Mouse (Mus musculus): Measurements from ENCODE around the gene Utp4. TPM values are rescaled to one million over a fixed set of nuclear protein-coding genes. Genes with fewer than 3 reads are reported as not detected.

The Utp4 gene
- polyA plus RNA-seq, 2 experiments: 27.3 to 35.1 TPM

GRCm38 (mm10) chr8:106951707-106952106 is 58.3 kb downstream of the Utp4 start:
- ATAC-seq (ENCODE audit: insufficient read depth) (no peak), DNase-seq (ENCODE audit: low read depth in 3 of 3, low spot score in 3 of 3) (no peak)
- peaks cover 0 to 4% of the 10 kb centered on the region in 2 experiments; a peak in 1 of 4 replicates for H3K4me1 ChIP-seq (replicated peaks; ENCODE audit: control insufficient read depth in 2 of 2, insufficient read depth in 2 of 2, low read length in 1 of 2)
- H3K4me3 ChIP-seq (ENCODE audit: insufficient read depth in 1 of 2, low read depth in 2 of 2, low read length in 2 of 2): no peak overlapping the region
- H3K9ac ChIP-seq (replicated peaks): no peak overlapping the region
- WGBS (ENCODE audit: insufficient replicate concordance): 60% methylated on average over 4 of the region's 4 CpGs
- H3K27ac ChIP-seq: no peak overlapping the region
- H3K27me3 ChIP-seq (ENCODE audit: control insufficient read depth, insufficient read depth, low read length): no peaks in the 10 kb centered on the region
- H3K36me3 ChIP-seq (replicated peaks; ENCODE audit: control insufficient read depth, insufficient read depth, low read depth): no peaks in the 10 kb centered on the region
- no peak overlapping the region for H3K4me2 ChIP-seq (ENCODE audit: low read depth)
- TF ChIP-seq EP300 (IDR thresholded peaks at IDR 0.05; ENCODE audit: low read depth) (no peak), CTCF (IDR thresholded peaks at IDR 0.05; ENCODE audit: low read depth) (no peak)
- H3K9me3 ChIP-seq (ENCODE audit: control insufficient read depth, low read length): no peaks in the 10 kb centered on the region

- Histone ChIP-seq H3K4me3 (ENCODE audit: insufficient read depth in 1 of 2, low read depth in 2 of 2, low read length in 2 of 2) (no peak overlapping the region), H3K9ac (replicated peaks) (no peak overlapping the region), H3K4me2 (ENCODE audit: low read depth) (no peak overlapping the region), H3K36me3 (replicated peaks; ENCODE audit: control insufficient read depth, insufficient read depth, low read depth) (no peaks in the 10 kb centered on the region), H3K4me1 (replicated peaks; ENCODE audit: control insufficient read depth in 2 of 2, insufficient read depth in 2 of 2, low read length in 1 of 2) (peaks cover 0 to 4% of the 10 kb centered on the region in 2 experiments; a peak in 1 of 4 replicates), H3K9me3 (ENCODE audit: control insufficient read depth, low read length) (no peaks in the 10 kb centered on the region), H3K27me3 (ENCODE audit: control insufficient read depth, insufficient read depth, low read length) (no peaks in the 10 kb centered on the region), H3K27ac (no peak overlapping the region)
- WGBS (ENCODE audit: insufficient replicate concordance): 51% methylated on average over 4 of the region's 4 CpGs
- ATAC-seq (ENCODE audit: insufficient read depth) (no peak), DNase-seq (ENCODE audit: low read depth in 3 of 3, low spot score in 3 of 3) (no peak)
- TF ChIP-seq CTCF (IDR thresholded peaks at IDR 0.05; ENCODE audit: low read depth): no peak
- no peak for TF ChIP-seq EP300 (IDR thresholded peaks at IDR 0.05; ENCODE audit: low read depth)
Observed at GRCm38 (mm10) chr8:106953571-106953970, 60.1 kb downstream of the Utp4 start.

GRCm38 (mm10) chr8:106957086-106957485 is 63.6 kb downstream of the Utp4 start:
- 78% methylated on average over 3 of the region's 3 CpGs for WGBS (ENCODE audit: insufficient replicate concordance)
- Histone ChIP-seq H3K27me3 (ENCODE audit: control insufficient read depth, insufficient read depth, low read length) (no peaks in the 10 kb centered on the region), H3K4me1 (replicated peaks; ENCODE audit: control insufficient read depth in 2 of 2, insufficient read depth in 2 of 2, low read length in 1 of 2) (0 out of 4 replicates have a peak, but pooled peaks cover 0 to 2% of the 10 kb centered on the region in 2 experiments), H3K27ac (no peak overlapping the region), H3K9ac (replicated peaks) (no peak overlapping the region), H3K9me3 (ENCODE audit: control insufficient read depth, low read length) (no peaks in the 10 kb centered on the region), H3K36me3 (replicated peaks; ENCODE audit: control insufficient read depth, insufficient read depth, low read depth) (no peaks in the 10 kb centered on the region), H3K4me2 (ENCODE audit: low read depth) (no peak overlapping the region), H3K4me3 (ENCODE audit: insufficient read depth in 1 of 2, low read depth in 2 of 2, low read length in 2 of 2) (no peak overlapping the region)
- ATAC-seq (ENCODE audit: insufficient read depth) (no peak), DNase-seq (ENCODE audit: low read depth in 3 of 3, low spot score in 3 of 3) (no peak)
- TF ChIP-seq CTCF (IDR thresholded peaks at IDR 0.05; ENCODE audit: low read depth): no peak

DNA sequence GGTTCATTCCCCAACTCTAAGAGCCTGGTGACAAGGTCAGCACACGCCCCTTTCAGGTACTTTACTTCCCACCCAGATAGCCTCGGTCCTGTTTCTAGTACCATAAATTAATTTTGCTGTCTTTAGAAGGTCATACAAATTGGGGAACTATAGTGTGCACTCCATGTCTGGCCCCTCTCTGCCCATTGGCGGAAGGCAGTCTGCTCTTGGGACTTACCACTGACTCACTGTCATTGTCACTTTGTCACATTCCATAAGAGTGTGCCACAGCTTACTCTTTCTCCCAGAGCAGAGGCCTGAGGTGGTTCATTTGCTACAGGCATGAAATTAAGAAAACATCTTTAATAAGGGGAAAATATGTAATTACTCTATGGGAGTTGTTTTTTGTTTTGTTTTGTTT is 64.8 kb downstream of the Utp4 start:
- Histone ChIP-seq H3K4me1 (replicated peaks; ENCODE audit: control insufficient read depth in 2 of 2, insufficient read depth in 2 of 2, low read length in 1 of 2) (0 out of 4 replicates have a peak, but pooled peaks cover 0 to 2% of the 10 kb centered on the region in 2 experiments), H3K4me3 (ENCODE audit: insufficient read depth in 1 of 2, low read depth in 2 of 2, low read length in 2 of 2) (no peak overlapping the region)
- ATAC-seq (ENCODE audit: insufficient read depth): no peak

DNA sequence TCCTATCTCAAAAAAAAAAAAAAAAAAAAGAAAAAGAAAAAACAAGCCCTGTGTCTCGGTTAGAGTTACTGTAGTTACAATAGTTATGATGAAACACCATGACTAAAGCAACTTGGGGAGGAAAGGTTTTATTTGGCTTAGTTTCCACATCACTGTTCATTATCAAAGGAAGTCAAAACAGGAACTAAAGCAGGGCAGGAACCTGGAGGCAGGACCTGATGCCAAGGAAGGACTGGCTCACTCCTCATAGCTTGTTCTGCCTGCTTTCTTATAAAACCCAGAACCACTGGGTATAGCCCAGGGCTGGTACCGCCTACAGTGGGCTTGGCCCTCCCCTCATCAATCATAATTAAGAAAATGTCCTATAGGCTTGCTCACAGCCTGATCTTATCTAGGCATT is 66.2 kb downstream of the Utp4 start:
- no peak overlapping the region for H3K4me3 ChIP-seq (ENCODE audit: insufficient read depth in 1 of 2, low read depth in 2 of 2, low read length in 2 of 2)
- WGBS (ENCODE audit: insufficient replicate concordance): 63% methylated on average over 2 of the region's 2 CpGs
- no peaks in the 10 kb centered on the region for H3K4me1 ChIP-seq (replicated peaks; ENCODE audit: control insufficient read depth in 2 of 2, insufficient read depth in 2 of 2, low read length in 1 of 2)
- H3K4me2 ChIP-seq (ENCODE audit: low read depth): no peak overlapping the region
- H3K27ac ChIP-seq: no peak overlapping the region
- TF ChIP-seq CTCF (IDR thresholded peaks at IDR 0.05; ENCODE audit: low read depth) (no peak), EP300 (IDR thresholded peaks at IDR 0.05; ENCODE audit: low read depth) (no peak)
- DNase-seq (ENCODE audit: low read depth in 3 of 3, low spot score in 3 of 3): no peak
- H3K9me3 ChIP-seq (ENCODE audit: control insufficient read depth, low read length): no peaks in the 10 kb centered on the region
- no peaks in the 10 kb centered on the region for H3K27me3 ChIP-seq (ENCODE audit: control insufficient read depth, insufficient read depth, low read length)
- H3K9ac ChIP-seq (replicated peaks): no peak overlapping the region
- H3K36me3 ChIP-seq (replicated peaks; ENCODE audit: control insufficient read depth, insufficient read depth, low read depth): no peaks in the 10 kb centered on the region
- no peak for ATAC-seq (ENCODE audit: insufficient read depth)

More for the DNA sequence above, 64.8 kb downstream of the Utp4 start:
- H3K27me3 ChIP-seq (ENCODE audit: control insufficient read depth, insufficient read depth, low read length): no peaks in the 10 kb centered on the region
- H3K36me3 ChIP-seq (replicated peaks; ENCODE audit: control insufficient read depth, insufficient read depth, low read depth): no peaks in the 10 kb centered on the region
- no peak overlapping the region for H3K4me2 ChIP-seq (ENCODE audit: low read depth)
- H3K9me3 ChIP-seq (ENCODE audit: control insufficient read depth, low read length): no peaks in the 10 kb centered on the region
- 47% methylated on average over 3 of the region's 3 CpGs for WGBS (ENCODE audit: insufficient replicate concordance)
- TF ChIP-seq CTCF (IDR thresholded peaks at IDR 0.05; ENCODE audit: low read depth) (no peak), EP300 (IDR thresholded peaks at IDR 0.05; ENCODE audit: low read depth) (no peak)
- no peak overlapping the region for H3K9ac ChIP-seq (replicated peaks)
- H3K27ac ChIP-seq: no peak overlapping the region
- DNase-seq (ENCODE audit: low read depth in 3 of 3, low spot score in 3 of 3): no peak
